Mouse (Mus musculus) ovary, postnatal 10 days (tissue): ENCODE data around the gene Pole2.
A peak's percentile ranks its signal among the peaks of the same experiment; 100 is the strongest.
"Not testable (repeated sequence)": the region's sequence is repeated elsewhere in the genome, so short reads cannot be mapped to it uniquely, and the experiment has no call there.

Experiments
- DNase-seq: peaks from one replicate; pipeline ENCODE4 v3.0.0; 2022; ENCODE audit warnings: low spot score

Gene Pole2

DNA sequence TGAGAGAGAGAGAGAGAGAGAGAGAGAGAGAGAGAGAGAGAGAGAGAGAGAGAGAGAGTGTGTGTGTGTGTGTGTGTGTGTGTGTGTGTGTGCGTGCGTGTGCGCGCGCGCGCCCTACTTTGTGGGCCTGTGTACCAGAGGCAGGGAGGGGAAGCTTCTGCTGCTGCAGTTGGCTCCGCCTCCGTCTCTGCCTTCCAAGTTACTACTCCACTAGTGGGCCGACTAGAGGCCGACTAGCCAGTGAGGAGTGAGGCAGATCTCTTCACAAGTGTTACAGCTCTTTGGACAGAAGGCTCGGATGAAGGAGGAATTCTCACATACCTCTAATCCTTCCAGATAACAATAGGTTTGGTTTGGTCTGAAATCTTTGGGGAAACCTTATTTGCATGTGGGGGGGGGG is 48.6 kb downstream of the Pole2 start:
- no peak for DNase-seq

DNA sequence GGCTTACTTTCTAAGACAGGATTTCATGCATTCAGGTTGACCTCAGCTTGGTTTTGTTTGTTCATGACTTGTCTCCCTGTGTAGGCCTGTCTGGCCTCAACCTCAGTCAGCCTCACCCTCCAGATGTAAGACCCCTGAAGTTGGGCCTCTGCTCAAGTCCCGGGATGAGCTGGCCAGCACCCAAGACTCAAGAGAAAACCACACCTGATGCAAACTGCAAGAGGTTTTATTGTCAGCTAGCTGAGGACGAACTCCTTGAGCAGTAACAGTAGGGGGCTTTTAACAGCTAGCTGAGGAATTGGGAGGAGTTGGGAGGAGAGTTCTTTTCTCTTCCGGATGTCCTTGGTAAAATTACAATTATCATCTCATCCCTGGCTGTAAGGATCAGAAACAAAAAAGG is 50.5 kb downstream of the Pole2 start:
- no peak for DNase-seq

DNA sequence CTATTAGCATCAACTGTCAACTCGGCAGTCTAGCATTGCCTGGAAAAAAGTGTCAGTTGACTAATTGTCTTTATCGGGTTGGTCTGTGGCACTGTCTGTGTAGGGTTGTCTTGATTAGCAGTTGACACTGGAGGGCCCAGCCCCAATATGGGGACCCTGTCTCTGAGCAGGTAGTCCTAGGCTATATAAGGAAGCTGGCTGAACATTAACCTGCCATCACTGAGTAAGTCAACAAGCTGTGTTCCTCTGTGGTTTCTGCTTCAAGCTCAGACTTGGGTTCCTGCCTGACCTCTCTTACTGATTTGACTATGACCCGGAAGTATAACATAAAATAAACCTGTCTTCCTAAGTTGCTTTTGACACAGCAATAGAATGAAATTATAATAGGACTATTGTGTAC is 52.0 kb downstream of the Pole2 start:
- DNase-seq, result no peak

DNA sequence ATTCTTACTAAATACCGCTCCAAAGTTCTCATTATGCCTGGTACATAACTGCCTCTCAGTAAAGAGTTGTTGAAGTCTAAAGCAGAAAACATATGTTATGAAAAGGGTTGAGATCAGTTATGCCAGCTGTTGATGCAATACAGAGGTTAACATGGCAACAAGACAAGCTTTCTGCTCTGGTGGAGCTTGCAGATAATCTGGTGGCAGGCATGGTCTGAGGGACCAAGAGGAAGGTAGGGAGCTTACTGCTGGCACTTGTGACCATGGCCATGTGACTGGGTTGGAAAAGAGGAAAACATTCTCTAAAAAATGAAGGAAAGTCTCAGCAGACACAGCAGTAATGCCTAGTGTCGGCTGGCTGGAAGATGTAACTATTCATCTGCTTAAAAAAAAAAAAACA is 56.7 kb downstream of the Pole2 start:
- DNase-seq, result no peak

DNA sequence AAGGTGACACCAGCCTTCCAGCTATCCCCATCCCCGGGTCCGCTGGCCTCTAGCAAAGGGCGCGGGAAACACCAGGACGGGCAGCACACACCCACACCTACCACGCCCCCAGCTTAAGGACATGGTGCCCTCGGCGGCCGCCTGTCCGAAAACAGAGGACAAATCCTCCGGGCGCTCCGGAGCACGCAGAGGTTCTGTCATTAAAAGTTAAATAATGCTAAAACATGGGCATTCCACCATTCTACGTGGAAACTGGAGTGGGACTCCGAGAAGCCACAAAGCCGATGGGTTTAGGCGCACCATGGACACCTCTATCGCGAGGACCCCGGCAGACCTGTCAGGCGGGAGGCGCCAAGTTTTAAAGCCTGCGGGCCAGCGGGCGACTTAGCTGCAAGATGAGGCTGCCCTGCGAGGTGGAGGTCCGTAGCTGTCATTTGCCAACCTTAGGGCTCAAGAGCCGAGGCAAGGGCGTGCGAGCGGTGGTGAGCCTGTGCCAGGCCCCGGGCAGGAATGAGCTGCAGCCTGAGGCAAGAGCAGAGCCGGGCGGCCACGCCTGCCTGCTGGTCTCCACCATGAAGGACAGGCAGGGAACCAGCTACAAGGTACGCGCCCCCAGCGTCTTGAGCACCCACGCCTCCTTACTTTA is 59.4 kb downstream of the Pole2 start, which contains the start of gene Lrr1:
Gene Lrr1, plus strand, starts transcription at position 354 of the 646 bp plus-strand sequence.
- DNase-seq, result peak; percentile 86

DNA sequence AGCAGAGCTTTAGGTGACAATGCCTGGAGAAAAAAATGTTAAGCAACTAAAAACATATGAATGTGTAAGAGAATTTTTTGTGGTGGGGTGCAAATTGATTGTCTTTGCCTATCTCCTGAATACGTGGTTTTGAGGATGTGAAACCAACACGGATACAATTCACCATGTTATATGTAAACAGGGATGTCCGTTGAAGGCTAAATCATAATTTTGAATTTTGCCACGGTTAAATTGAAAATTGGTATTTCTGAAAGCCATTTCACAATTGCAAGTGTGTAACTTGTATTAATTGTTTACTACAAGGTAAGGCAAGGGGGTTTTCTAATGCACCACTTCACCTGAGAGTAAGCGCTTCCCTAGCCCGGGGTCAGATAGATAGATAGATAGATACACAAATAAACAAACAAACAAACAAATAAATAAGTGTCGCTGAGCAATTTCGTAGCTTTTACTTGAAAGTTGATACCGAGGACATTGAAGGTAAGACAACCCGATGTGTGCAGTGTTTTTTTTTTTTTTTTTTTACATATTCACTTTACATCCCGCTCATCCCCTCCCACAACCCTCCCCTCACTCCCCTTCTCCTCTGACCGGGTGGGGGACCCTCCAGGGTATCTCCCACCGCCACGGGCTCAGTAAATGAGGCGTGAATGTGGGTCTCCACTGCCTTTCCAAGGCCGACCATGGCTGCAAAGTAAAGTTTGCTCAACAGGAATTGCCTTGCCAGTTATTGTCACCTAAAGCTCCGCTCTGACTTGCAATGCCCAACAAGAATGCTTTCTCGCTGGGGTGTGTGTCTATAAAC is 60.1 kb downstream of the Pole2 start:
- DNase-seq, result no peak

DNA sequence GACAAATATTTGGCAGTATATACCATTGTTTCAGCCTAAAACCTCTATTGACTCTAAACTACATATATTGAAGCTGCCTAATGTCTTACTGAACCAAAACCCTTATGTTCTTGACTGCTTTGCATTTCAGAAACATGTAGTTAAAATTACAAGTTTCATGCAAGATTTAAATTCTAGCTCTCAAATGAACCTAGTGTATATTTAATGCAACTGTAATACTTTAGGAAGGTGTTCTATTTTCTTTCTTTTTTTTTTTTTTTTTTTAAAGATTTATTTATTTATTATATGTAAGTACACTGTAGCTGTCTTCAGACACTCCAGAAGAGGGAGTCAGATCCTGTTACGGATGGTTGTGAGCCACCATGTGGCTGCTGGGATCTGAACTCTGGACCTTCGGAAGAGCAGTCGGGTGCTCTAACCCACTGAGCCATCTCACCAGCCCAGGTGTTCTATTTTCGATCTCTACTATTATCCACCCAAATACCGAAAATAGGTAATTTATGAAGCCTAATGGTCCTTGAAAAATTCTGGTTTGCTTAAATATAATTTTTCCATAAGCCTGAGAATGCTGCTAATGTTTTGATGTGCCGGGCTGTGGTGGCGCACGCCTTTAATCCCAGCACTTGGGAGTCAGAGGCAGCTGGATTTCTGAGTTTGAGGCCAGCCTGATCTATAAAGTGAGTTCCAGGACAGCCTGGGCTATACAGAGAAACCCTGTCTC is 61.0 kb downstream of the Pole2 start:
- not testable (repeated sequence) for DNase-seq

DNA sequence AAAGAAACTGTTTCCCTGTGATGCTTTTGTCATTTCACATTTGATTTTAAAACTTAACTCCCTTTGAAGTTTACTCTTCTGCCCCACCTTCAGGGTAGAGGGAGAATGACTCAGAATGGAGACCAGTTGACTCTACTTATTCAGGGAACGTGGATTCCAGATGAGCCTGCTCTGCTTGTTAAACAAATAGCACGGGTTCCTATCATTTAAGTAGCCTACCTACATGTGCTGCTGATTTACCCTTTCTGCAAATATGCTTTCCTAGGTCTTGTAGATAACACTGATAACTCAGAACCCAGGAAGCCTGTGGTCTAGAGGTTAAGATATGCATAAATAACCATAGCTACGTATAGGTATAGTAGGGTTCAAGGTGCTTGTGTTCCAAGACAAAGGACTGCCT is 63.1 kb downstream of the Pole2 start:
- DNase-seq, result no peak

DNA sequence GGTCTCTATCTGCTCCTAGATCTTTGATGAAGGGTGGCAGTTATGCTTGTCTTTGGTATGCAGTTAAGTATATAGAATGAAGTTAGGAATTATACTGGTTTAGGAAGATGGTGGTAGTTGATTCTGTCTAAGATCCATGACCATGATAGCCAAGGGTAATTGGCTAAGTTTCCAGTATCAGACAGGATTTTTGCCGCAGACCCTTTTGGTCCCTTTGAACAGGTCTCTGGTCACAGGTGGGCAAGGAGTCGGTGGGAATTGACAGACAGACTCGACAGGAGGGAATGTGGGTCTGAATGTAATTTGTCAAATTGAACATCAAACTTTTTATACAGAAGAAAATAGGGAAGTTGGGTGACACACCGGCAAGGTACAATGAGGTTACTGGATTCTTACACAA is 64.4 kb downstream of the Pole2 start:
- DNase-seq, result not testable (repeated sequence)

DNA sequence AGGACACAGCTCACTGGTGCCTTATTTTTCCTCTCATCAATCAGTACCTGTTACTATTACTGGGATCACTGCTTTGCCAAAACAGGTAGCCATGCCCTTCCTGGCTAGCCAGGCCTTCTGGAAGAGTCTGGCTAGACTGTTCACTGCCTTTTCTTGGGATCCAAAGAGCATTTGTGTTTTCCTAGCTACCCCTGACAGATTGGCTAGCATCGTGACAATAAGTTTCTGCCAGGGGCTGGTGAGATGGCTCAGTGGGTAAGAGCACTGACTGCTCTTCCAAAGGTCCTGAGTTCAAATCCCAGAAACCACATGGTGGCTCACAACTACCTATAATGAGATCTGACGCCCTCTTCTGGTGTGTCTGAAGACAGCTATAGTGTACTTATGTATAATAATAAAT is 67.3 kb downstream of the Pole2 start:
- not testable (repeated sequence) for DNase-seq

DNA sequence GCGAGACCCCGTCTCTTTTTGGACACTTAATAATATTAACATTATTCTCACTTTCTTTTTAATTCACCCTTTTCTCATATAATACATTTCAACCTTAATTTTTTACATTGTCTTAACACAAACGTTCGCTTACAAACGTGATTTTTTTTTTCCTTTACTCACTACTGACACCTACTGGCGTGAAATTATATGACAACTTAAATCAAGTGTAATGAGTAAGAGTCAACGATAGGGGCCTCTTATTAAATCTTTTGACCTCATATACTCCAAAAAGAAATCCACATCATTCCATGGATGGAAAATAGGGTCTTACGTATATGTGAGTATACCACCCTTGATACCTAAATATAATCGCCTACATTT is 68.4 kb downstream of the Pole2 start:
- DNase-seq, result no peak

DNA sequence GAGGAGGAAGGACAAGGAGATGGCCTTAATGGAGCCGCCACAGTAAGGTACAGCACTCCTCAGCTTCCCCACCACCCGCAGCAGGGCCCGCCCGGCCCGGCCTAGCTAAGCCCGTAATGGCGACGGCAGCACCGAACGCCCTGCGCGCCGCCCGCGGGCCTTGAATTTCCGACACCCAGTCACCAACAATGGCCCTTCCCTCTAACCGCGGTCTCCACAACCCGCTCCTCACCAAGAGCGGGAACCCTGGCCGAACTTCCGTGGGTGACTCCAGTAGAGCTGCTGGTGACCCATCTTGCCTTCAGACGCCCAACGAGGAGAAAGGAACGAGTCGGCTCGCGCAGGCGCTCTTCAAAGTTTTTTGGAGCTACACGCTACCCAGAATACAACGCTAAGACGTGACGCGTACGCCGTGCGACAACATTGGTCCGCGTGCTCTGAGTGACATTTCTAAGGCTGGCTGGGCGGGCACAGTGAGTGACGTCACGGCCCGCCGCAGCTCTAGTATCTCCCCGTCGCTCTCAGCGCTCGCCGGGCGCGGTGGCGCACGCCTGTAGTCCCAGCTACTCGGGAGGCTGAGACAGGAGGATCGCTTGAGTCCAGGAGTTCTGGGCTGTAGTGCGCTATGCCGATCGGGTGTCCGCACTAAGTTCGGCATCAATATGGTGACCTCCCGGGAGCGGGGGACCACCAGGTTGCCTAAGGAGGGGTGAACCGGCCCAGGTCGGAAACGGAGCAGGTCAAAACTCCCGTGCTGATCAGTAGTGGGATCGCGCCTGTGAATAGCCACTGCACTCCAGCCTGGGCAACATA is 69.0 kb downstream of the Pole2 start, which contains the start of gene Rps29:
Gene Rps29, minus strand, starts transcription at position 422 of the 813 bp plus-strand sequence.
- peak; percentile 90 for DNase-seq

DNA sequence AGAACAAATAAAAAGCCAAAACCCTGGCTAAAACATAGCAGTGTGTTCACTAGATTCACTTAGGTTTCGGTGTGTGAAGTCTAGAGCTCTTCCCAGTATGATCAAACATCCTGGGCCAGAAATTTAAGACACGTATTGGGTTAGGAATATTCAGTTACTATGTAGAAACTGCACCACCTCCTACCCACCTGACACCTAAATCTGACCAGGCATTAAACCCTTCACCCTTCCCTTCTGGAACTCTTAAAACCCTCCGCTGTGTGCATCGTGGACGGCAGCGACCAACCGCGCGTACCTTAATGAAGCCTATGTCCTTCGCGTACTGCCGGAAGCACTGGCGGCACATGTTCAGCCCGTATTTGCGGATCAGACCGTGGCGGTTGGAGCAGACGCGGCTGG is 69.6 kb downstream of the Pole2 start:
- no peak for DNase-seq

DNA sequence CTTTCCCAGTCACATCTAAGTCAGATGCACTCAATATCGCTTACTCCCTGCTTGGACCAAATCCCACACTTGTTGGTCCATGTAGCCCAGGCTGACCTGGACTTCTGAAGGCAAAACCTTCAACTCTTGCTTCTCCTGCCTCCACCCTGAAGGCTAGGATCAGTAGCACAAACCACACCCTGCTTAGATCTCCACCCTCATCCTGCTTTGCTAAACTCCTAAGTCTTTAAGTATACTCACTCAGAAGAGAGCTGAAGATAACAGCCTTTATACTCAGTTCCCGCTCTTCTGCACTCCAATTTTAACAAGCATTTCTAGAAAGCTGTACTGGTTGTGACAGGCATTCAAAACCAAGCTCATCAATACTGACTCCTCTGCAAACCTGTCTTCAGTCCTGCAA is 70.9 kb downstream of the Pole2 start:
- no peak for DNase-seq

DNA sequence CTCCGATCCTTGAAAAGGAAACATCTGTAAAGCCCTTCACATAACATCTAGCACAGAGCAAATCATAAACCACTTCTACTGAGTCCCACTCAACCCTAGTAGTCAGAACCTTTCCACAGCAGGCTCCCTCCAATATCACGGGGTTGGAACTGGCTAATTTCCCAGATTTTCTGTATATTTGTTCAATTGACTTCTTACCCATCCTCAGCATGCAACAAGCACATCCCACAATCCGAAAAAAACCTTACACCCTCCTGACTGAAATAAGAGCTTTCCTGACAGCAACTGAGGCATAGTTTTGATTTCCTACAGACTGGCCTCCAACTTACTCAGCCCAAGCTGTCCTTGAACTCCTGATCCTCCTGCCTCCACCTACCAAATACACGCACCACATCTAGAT is 71.6 kb downstream of the Pole2 start:
- DNase-seq, result no peak

DNA sequence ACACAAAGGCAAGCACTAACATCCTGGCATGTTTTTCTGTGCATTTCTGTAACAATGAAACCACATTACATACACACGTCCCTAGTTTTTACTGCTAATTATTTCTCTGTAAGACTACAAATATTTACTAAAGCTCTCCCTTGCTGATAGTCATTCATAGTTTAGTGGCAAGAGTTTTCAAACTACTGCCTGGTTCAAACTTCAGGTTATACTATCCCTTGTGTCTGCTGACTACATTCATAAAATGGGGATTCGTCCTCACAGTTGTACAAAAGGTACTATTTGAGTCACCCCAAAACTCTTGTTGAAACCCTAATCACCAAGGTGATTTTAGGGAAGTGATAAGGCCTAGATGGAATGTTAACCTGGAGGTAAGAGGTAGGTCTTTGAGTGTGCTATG is 72.1 kb downstream of the Pole2 start:
- no peak for DNase-seq
